Mouse (Mus musculus) cortical plate, adult 2 months (tissue): Measurements from ENCODE around the gene Mc3r.

Experiments used
- CTCF ChIP-seq: fragments of 200-500 bp; IDR thresholded peaks from 2 replicates; pipeline ENCODE4 v1.5.1; 2011; ENCODE audit warnings: mild to moderate bottlenecking, control low read depth, low read length; ENCODE audit not compliant: insufficient read depth; ENCODE audit errors: extremely low read depth
- POLR2A ChIP-seq: fragments of 200-500 bp; IDR thresholded peaks from 2 replicates; pipeline ENCODE4 v1.6.1; 2011; ENCODE audit warnings: mild to moderate bottlenecking, low read length, control low read depth; ENCODE audit not compliant: insufficient read depth; ENCODE audit errors: extremely low read depth

DNA sequence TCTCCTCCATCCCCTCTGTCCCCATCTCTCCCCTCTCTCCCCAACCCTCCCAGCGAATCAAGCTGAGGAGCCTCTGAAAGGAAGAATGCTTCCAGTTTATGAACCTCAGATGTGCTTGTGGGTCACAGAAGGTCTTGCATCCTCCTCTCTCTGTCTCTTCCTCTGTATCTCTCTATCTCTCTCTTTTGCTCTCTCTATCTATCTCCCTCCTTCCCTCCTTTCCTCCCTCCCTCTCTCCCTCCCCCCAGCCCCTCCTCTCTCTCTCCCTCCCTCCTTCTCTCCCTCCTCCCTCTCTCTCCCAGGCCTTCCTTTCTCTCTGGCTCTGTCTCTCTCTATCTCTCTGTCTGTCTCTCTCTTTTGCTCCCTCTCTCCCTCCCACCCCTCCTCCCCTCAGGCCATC lies 50.2 kb downstream of the Mc3r start:
- TF ChIP-seq POLR2A (no peak), CTCF (no peak)
